In the genomic region with DNA sequence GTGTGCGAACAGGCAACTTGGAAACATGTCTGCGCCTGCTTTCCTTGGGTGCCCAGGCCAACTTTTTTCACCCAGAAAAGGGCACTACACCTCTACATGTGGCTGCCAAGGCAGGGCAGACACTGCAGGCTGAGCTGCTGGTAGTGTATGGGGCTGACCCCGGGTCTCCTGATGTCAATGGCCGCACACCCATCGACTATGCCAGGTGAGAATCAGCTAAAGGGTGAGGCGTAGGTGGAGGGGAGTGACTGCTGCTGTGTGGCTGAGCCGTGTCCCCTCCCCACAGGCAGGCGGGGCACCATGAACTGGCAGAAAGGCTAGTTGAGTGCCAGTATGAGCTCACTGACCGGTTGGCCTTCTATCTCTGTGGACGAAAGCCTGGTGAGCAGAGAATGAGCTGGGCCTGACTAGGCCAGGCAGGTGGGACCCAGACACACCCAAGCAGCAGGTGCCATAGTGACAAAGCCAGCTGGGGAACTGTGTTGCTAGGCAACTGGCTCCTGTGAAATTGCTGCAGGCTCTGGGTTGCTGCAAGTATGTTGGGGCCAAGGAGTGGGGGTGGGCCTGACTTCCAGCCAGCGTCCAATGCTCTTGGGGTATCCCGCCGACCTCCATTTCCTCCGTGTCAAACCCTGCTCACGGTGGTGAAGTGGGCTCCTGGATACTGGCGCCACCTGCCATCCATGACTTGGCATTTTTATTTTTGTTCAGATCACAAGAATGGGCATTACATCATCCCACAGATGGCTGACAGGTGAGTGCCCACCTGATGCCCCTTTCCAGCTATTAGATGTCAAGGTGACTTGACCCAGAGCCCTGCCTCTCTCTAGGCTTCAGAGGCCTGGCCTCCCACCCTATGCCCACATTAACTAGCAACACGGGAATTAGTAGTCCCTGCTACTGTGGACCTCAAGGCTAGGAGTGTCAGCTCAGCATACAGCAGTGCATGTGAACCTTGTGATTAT, we compare ENCODE assay signal across 10 mouse cellular contexts. TPM values are rescaled to one million over a fixed set of nuclear protein-coding genes. Genes with fewer than 3 reads are reported as not detected.
A peak's percentile ranks its signal among the peaks of the same experiment; 100 is the strongest.
DNase-seq lines count a peak whose midpoint lies in the region; ATAC-seq lines count a peak whose summit lies in the region.
"Had no signal": no experiment of that assay in that cellular context is flagged by ENCODE, and none has a peak within 500 bp of the region (broad histone marks: within the 10 kb centered on the region; RNA-seq: fewer than 3 reads in every experiment).

No protein-coding gene starts in this region.

- peaks cover 64% of the 10 kb centered on the region for H3K36me3 ChIP-seq in kidney, embryonic 14.5 days (ENCODE audit: control insufficient read depth, insufficient read depth, low read length)

- no peak overlapping the region for H3K4me3 ChIP-seq in kidney, embryonic 14.5 days (ENCODE audit: low read length)
- H3K4me3 ChIP-seq: heart, embryonic 12.5 days had no signal

- no peak overlapping the region for H3K9ac ChIP-seq in kidney, embryonic 14.5 days (ENCODE audit: low read depth, low read length)
- H3K9ac ChIP-seq: heart, embryonic 12.5 days had no signal

- WGBS in kidney, embryonic 14.5 days = 79% methylated on average over 17 of the region's 17 CpGs

- no peaks in the 10 kb centered on the region for H3K27me3 ChIP-seq in kidney, embryonic 14.5 days (ENCODE audit: control insufficient read depth, insufficient read depth, low read length)
- H3K27me3 ChIP-seq: heart, embryonic 12.5 days had no signal

- no peak overlapping the region for H3K27ac ChIP-seq in kidney, embryonic 14.5 days (ENCODE audit: low read depth, low read length)

- DNase-seq in cerebellum, adult 18-20 months = peak; percentile 39 to 47
- peak; percentile 31 for DNase-seq in kidney, postnatal 10 days
- DNase-seq in thymus, postnatal 0 days (ENCODE audit: low spot score) = peak; percentile 24
- no peak for DNase-seq in thymus, postnatal 25 days
- peak; percentile 36 for DNase-seq in retina, postnatal 1 day
- no peak for DNase-seq in embryo, embryonic 10 days (ENCODE audit: low spot score)

- ATAC-seq in cerebellum, adult (ENCODE audit: insufficient number of reproducible peaks, low FRiP score, low TSS enrichment) = no peak
- no peak for ATAC-seq in kidney, embryonic 14.5 days (ENCODE audit: low FRiP score, low TSS enrichment)

- H3K4me2 ChIP-seq in kidney, embryonic 14.5 days (replicated peaks; ENCODE audit: low read depth, low read length) = no peak overlapping the region
- H3K4me2 ChIP-seq: heart, embryonic 12.5 days had no signal

- peaks cover 23% of the 10 kb centered on the region for H3K4me1 ChIP-seq in kidney, embryonic 14.5 days (ENCODE audit: control insufficient read depth, insufficient read depth, low read length)

- no peaks in the 10 kb centered on the region for H3K9me3 ChIP-seq in kidney, embryonic 14.5 days (ENCODE audit: control insufficient read depth, low read length)
- H3K9me3 ChIP-seq: heart, embryonic 12.5 days had no signal

RNA-seq across cellular contexts. Expression of a gene that starts 7.3 kb away (rescaled TPM):
- 18.1 and 19.3 TPM in 2 replicates for polyA plus RNA-seq in kidney, embryonic 14.5 days (2014; fragmentation: Nextera tagmentation; extraction: Ambion mirVana)
- polyA plus RNA-seq in thymus, postnatal 0 days (2015; fragmentation: Nextera tagmentation; extraction: Ambion mirVana) = 5.8 and 6.7 TPM in 2 replicates

RNA-seq across cellular contexts. Expression of a gene that starts 11.2 kb away (rescaled TPM):
- 6.8 and 8.6 TPM in 2 replicates for polyA plus RNA-seq in kidney, embryonic 14.5 days (2014; fragmentation: Nextera tagmentation; extraction: Ambion mirVana)
- polyA plus RNA-seq in thymus, postnatal 0 days (2015; fragmentation: Nextera tagmentation; extraction: Ambion mirVana) = 3.1 TPM in 2 replicates

RNA-seq across cellular contexts. Expression of a gene that starts 14.3 kb away (rescaled TPM):
- 1.4 and 2.6 TPM in 2 replicates for polyA plus RNA-seq in kidney, embryonic 14.5 days (2014; fragmentation: Nextera tagmentation; extraction: Ambion mirVana)
- 16.8 and 22.7 TPM in 2 replicates for polyA plus RNA-seq in thymus, postnatal 0 days (2015; fragmentation: Nextera tagmentation; extraction: Ambion mirVana)

RNA-seq across cellular contexts. Expression of a gene that starts 15.1 kb away (rescaled TPM):
- 36.9 and 37.4 TPM in 2 replicates for polyA plus RNA-seq in kidney, embryonic 14.5 days (2014; fragmentation: Nextera tagmentation; extraction: Ambion mirVana)
- polyA plus RNA-seq in thymus, postnatal 0 days (2015; fragmentation: Nextera tagmentation; extraction: Ambion mirVana) = 39.4 and 45.1 TPM in 2 replicates

RNA-seq across cellular contexts. Expression of a gene that starts 18.4 kb away (rescaled TPM):
- not detected in 2 replicates for polyA plus RNA-seq in kidney, embryonic 14.5 days (2014; fragmentation: Nextera tagmentation; extraction: Ambion mirVana)
- polyA plus RNA-seq in thymus, postnatal 0 days (2015; fragmentation: Nextera tagmentation; extraction: Ambion mirVana) = 3.8 and 5.5 TPM in 2 replicates
- polyA plus RNA-seq: embryonic facial prominence, embryonic 11.5 days; heart, embryonic 12.5 days had no signal

Comparison
In these comparisons a context has a peak if more than half of its experiments do, and no peak if none do; other contexts are left out.
1. DNase-seq: peak in cerebellum, adult 18-20 months (2 of 2), kidney, postnatal 10 days (single experiment), thymus, postnatal 0 days (single experiment) and retina, postnatal 1 day (single experiment); none in thymus, postnatal 25 days (single experiment) and embryo, embryonic 10 days (single experiment).